Mouse (Mus musculus) E14TG2a.4 (cell line): ENCODE results near the gene Calm4.

Experiments
- CTCF ChIP-seq: conservative IDR thresholded peaks from 2 replicates; pipeline ENCODE4 v1.5.1; 2014; ENCODE audit warnings: low read length
- NANOG ChIP-seq: IDR thresholded peaks from 2 replicates; pipeline ENCODE4 v1.6.1; 2014; ENCODE audit warnings: borderline replicate concordance, low read length, mixed read lengths

- TF ChIP-seq CTCF (no peak), NANOG (no peak)
These were observed 18.7 kb downstream of the Calm4 start for GRCm38 (mm10) chr13:3856252-3856651.
